Mouse (Mus musculus) erythroblast, adult 5-6 weeks (primary cell): Measurements from ENCODE around the gene 3110040M04Rik. TPM values are rescaled to one million over a fixed set of nuclear protein-coding genes. Genes with fewer than 3 reads are reported as not detected.

ENCODE experiments used
- ATAC-seq: replicated peaks from 2 replicates; pipeline ENCODE4 v1.8.0; 2016; ENCODE audit warnings: moderate number of reproducible peaks, mild to moderate bottlenecking, moderate TSS enrichment, inconsistent platforms; ENCODE audit not compliant: poor library complexity, low FRiP score, severe bottlenecking
- total RNA-seq, 2 experiments: library from RNA; stranded (forward) in 1 of 2; stranded (reverse) in 1 of 2; fragments of 150-400 nt in 1 of 2; fragments of 200-764, 138-1000 nt in 1 of 2; gene quantifications; 2 replicates each; pipeline versions ENCODE4 v1.2.3 to v1.2.4; 2015 to 2017; ENCODE audit warnings: low replicate concordance in 2 of 2

The 3110040M04Rik gene
- total RNA-seq, 2 experiments from 2014 or later, result 2.9 TPM; not detected in 1

- no peak for ATAC-seq
These were observed 23.6 kb downstream of the 3110040M04Rik start for GRCm38 (mm10) chr1:151227506-151227905.

- no peak for ATAC-seq
These were observed 24.5 kb downstream of the 3110040M04Rik start for GRCm38 (mm10) chr1:151228320-151228989.

DNA sequence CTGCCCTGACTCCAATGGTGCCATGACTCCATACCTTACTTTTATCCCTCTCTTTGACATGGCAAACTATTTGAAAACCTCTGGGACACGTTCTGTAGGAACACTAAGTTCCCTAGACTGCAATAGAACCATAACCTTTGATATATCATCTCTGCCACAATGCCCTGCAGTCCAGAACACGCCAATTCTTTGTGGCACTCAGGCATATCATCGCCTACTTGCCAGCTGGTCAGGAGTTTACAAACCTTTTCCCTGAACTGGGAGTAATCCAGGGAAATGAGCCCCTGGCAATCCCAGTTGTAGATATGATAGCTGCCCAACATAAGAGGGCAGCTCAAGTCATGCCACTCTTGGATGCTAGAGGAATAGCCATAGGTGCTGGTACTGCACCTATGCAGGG lies 28.4 kb downstream of the 3110040M04Rik start:
- ATAC-seq, result no peak

DNA sequence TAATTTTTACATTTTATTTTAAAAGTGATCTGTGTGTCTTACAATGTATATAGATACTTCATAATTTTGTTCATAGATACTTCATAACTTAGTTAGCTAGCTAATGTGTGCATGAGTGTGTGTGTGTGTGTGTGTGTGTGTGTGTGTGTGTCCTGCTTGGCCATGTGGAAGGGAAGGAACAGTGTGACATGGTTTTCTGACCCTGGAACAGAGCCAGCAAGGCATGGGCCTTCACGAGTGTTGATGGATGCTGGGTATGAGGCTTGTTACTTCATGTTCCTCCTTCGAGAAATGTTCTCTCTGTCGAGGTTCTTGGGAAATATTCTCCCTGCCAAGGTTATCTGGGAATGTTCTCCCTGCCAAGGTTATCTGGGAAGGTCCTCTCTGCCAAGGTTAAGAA lies 29.8 kb downstream of the 3110040M04Rik start:
- no peak for ATAC-seq

DNA sequence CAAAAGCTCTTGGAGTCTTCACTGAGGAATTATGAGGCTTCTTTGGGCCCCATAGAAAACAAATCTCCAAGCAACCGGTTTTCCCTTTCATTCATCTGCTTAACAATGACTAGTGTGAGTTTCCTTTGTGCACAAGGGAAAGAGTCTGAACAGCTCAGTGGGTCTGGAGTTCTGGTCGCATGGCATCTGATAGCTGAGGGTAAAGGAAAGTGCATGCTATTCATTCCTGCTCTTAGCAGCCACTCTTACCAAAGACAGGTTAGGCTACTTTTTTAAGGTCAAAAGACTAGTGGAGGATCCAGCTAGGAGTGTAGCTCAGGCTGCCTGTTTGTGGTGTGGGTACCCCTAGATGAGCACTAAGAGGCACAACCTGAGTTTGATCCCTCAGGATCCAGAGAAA lies 31.7 kb downstream of the 3110040M04Rik start:
- no peak for ATAC-seq

GRCm38 (mm10) chr1:151236141-151236930 lies 32.4 kb downstream of the 3110040M04Rik start:
- no peak for ATAC-seq

DNA sequence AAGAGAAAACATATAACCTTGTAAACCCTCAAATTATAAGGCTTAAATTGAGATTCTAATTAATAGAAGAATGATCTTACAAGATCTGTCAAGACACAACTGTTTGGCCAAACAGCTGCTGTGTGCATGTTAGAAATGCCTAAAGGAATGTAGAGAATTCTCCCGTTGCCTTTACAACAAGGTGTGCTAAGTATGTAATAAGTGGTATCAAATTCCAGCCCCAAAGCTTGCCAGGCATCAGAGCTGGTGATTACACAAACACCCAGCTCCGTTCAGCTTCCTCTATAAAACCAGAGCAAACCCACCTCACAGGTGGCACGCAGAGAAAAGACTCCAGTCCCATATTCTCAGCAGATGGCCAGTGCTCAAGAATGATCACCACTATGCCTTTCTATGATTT lies 33.9 kb downstream of the 3110040M04Rik start:
- ATAC-seq, result no peak

DNA sequence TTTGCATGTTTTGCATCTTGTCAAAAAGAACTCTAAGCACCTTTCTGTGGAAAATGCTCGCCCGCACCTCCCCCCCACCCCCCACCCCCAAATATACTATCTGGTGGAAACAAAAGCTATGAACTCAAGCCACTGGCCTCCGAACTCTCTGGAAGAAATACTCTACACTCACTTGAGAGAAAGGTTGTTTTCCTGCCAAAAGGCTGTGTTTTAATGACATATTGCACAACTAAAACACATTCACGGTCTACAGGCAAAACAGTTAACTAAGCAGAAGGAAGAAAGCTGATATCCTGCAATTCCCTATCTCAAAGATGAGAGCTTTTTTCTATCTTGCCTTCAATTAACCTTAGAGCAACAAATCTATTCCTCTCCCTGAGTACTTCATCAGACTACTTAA lies 39.4 kb downstream of the 3110040M04Rik start:
- no peak for ATAC-seq

DNA sequence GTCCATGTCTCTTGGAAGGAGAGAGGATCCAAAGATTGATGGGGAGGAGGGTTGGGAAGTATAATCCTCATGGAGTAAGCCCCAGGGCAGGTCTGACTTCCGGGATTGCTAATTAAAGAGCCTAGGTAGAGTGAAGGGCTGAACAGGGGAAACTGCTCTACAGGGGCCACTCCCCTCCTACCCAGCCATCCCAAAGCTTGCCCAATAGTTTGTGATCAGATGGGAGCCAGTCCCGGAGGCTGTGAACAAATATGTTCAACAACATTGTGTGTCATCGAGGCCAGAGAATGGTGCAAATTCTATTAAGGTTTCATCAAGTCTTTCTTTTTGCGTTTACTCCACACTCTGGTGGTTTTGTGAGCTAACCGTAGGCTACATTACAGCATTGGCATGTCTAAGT lies 40.1 kb downstream of the 3110040M04Rik start:
- no peak for ATAC-seq

DNA sequence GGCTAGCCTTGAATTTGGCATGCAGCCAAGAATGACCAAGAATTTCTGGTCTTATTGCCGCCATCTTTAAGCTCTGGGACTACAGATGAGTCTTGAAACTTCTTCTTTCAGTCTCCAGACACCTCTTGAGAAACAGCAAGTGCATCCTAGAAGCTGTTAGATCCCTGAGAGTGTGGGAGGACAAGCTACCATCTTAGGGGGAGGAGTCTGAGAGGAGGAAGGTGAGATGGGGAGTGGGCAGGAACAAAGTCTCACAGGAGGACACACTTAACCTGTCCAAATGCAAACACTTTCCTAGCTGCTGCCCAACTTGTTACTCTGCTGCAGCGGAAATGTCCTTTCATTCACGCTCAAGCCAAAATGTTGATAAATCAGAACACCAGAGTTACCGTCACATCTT lies 40.8 kb downstream of the 3110040M04Rik start:
- no peak for ATAC-seq

- ATAC-seq, result no peak
These were observed 41.2 kb downstream of the 3110040M04Rik start for GRCm38 (mm10) chr1:151245165-151245564.

DNA sequence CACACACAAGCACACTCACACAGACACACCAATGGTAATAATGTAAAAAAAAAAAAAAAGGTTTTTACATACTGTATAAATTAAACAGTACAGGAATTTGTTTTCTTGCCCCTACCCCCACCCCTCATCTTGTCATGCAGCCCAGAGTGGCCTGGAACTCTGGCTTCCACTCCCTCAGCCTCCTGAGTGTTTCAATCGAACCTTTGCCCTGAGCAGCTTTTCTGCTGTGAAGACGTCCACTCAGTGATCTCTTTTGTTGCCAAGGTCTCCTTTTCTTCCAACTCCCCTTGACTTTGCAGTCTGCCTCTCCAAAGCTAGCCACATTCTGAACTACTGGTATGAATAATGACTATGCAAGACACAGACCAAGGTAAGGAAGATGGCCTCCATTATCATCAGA lies 41.9 kb downstream of the 3110040M04Rik start:
- ATAC-seq, result no peak

- no peak for ATAC-seq
These were observed 46.2 kb downstream of the 3110040M04Rik start for GRCm38 (mm10) chr1:151250109-151250508.

GRCm38 (mm10) chr1:151250529-151251193 lies 46.7 kb downstream of the 3110040M04Rik start:
- ATAC-seq, result no peak

DNA sequence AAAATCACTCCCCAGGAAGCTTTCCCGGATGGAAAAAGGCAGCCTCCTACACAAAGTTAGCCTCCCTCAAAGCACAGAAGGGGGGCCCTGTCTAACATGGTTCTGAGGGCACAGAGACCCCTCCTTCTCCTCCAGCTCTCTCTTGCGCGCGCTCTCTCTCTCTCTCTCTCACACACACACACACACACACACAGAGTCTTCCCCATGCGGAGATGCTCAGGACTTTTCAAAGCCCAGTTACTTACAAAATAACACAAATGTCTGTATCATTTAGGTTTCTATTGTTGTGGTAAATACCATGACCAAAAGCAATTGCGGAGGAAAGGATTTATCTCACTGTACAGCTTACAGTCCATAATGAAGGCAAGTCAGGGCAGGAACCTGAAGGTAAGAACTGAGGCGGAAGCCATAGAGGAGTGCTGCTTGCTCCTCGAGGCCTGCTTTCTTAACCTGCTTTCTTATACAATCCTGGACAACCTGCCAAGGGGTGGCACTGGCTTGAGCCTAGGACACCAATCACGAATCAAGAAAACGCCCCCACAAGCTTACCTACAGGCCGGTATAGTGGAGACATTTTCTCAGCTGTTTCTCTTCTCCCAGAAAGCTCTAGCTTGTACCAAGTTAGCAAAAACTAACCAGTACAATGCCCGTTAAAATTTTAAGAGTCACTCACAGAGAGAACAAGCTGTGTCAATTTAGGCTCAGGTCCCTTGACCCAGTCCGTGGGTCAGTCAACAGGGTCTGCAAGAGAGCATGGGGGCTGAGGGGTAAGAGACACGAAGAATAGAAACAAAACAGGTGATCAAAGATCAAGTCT lies 47.5 kb downstream of the 3110040M04Rik start:
- ATAC-seq, result no peak

Other genes starting within 250 kb of the 3110040M04Rik start
- not detected in 2 replicates for gene Hmcn1, start 210.7 kb upstream of the 3110040M04Rik start, total RNA-seq (2015; ENCODE audit: low replicate concordance)
- gene Hmcn1, start 210.7 kb upstream of the 3110040M04Rik start, total RNA-seq (2017; ENCODE audit: low replicate concordance), result not detected in 2 replicates
- 2.7 and 8.6 TPM in 2 replicates for gene Gm47985, start 21.6 kb upstream of the 3110040M04Rik start, total RNA-seq (2015; ENCODE audit: low replicate concordance)
- gene Gm47985, start 21.6 kb upstream of the 3110040M04Rik start, total RNA-seq (2017; ENCODE audit: low replicate concordance), result 4.9 and 6.6 TPM in 2 replicates
- gene Gm8947, start 11.7 kb upstream of the 3110040M04Rik start, total RNA-seq (2015; ENCODE audit: low replicate concordance), result 3.8 and 4.6 TPM in 2 replicates
- 2.4 and 6.8 TPM in 2 replicates for gene Gm8947, start 11.7 kb upstream of the 3110040M04Rik start, total RNA-seq (2017; ENCODE audit: low replicate concordance)
- gene Gm47995, start 5.7 kb upstream of the 3110040M04Rik start, total RNA-seq (2015; ENCODE audit: low replicate concordance), result not detected in 2 replicates
- 1.4 TPM in 1 of 2 replicates, not detected in the other for gene Gm47995, start 5.7 kb upstream of the 3110040M04Rik start, total RNA-seq (2017; ENCODE audit: low replicate concordance)
- not detected in 2 replicates for gene Gm47996, start 6.0 kb downstream of the 3110040M04Rik start, total RNA-seq (2015; ENCODE audit: low replicate concordance)
- 1.9 TPM in 1 of 2 replicates, not detected in the other for gene Gm47996, start 6.0 kb downstream of the 3110040M04Rik start, total RNA-seq (2017; ENCODE audit: low replicate concordance)
- gene Ivns1abp, start 140.4 kb downstream of the 3110040M04Rik start, total RNA-seq (2015; ENCODE audit: low replicate concordance), result 44.1 and 48.8 TPM in 2 replicates
- 49.8 and 58.1 TPM in 2 replicates for gene Ivns1abp, start 140.4 kb downstream of the 3110040M04Rik start, total RNA-seq (2017; ENCODE audit: low replicate concordance)
- 120 and 152 TPM in 2 replicates for gene Swt1, start 224.3 kb downstream of the 3110040M04Rik start, total RNA-seq (2015; ENCODE audit: low replicate concordance)
- gene Swt1, start 224.3 kb downstream of the 3110040M04Rik start, total RNA-seq (2017; ENCODE audit: low replicate concordance), result 119 and 130 TPM in 2 replicates
- gene Trmt1l, start 224.4 kb downstream of the 3110040M04Rik start, total RNA-seq (2015; ENCODE audit: low replicate concordance), result 16.7 and 18.1 TPM in 2 replicates
- gene Trmt1l, start 224.4 kb downstream of the 3110040M04Rik start, total RNA-seq (2017; ENCODE audit: low replicate concordance), result 16.6 and 19.8 TPM in 2 replicates